Mouse (Mus musculus): Measurements from ENCODE around the gene Htr3b. TPM values are rescaled to one million over a fixed set of nuclear protein-coding genes. Genes with fewer than 3 reads are reported as not detected.
A peak's percentile ranks its signal among the peaks of the same experiment; 100 is the strongest.

Gene Htr3b
- polyA plus RNA-seq, 1 experiment: not detected

DNA sequence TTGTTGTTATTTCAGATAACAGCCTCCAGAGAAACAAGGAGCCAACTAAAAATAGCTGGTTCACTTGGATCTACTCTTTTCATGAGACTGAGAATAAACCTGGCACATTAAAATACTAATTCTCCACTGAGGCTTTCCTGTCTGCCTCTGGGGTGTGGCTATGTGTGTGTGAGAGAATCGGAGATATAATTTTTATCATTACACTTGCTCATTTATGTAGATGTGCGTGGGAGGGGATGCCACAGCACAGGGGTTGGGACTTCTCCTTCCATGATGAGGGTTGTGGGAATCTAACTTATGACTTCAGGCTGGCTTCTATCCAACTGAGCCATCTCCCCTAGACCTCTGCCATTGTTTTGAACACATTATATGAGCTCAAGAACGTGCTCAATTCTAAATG, 16.0 kb upstream of the Htr3b start:
- peak overlapping the region; percentile 15; the same call in 1 of the 2 replicates for H3K27ac ChIP-seq (ENCODE audit: control insufficient read depth, insufficient read depth, low read length)
- H3K27me3 ChIP-seq (ENCODE audit: control insufficient read depth, insufficient read depth, low read length): no peaks in the 10 kb centered on the region
- no peaks in the 10 kb centered on the region for H3K36me3 ChIP-seq (ENCODE audit: control insufficient read depth, insufficient read depth, low read length)
- DNase-seq: no peak
- no peak overlapping the region for H3K4me3 ChIP-seq (ENCODE audit: control insufficient read depth, insufficient read depth, low read length)
- 89% methylated on average over 3 of the region's 3 CpGs for WGBS
- peaks cover 5% of the 10 kb centered on the region; the same call in 1 of the 2 replicates for H3K4me1 ChIP-seq (replicated peaks; ENCODE audit: control insufficient read depth, insufficient read depth, low read length)
- no peak for TF ChIP-seq POLR2A (IDR thresholded peaks at IDR 0.05; ENCODE audit: control insufficient read depth, extremely low read depth, insufficient read depth, low read length, poor library complexity)
- TF ChIP-seq CTCF (IDR thresholded peaks at IDR 0.05; ENCODE audit: borderline replicate concordance, control insufficient read depth, extremely low read depth, insufficient read depth, low read length, poor library complexity): no peak

DNA sequence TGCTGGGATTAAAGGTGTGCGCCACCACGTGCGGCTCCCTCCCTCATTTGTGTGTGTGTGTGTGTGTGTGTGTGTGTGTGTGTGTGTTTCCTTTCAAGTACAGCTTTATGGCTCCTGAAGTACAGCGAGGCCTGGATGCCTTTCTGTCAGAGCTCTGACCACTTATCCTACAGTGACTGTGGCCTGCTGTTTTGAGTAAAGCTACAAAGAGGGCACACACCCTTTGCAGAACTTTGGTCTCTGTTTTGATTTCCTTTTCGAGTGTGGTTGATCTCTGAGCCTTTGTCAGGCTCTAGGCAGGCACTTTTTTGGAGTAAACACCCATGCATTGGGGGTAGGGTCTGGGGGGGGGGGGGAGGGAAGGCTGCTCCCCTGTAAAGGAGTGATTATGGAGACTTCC, 15.6 kb upstream of the Htr3b start:
- Histone ChIP-seq H3K36me3 (ENCODE audit: control insufficient read depth, insufficient read depth, low read length) (no peaks in the 10 kb centered on the region), H3K27ac (ENCODE audit: control insufficient read depth, insufficient read depth, low read length) (no peak overlapping the region), H3K4me3 (ENCODE audit: control insufficient read depth, insufficient read depth, low read length) (no peak overlapping the region), H3K4me1 (replicated peaks; ENCODE audit: control insufficient read depth, insufficient read depth, low read length) (peaks cover 5% of the 10 kb centered on the region; the same call in 1 of the 2 replicates), H3K27me3 (ENCODE audit: control insufficient read depth, insufficient read depth, low read length) (no peaks in the 10 kb centered on the region)
- TF ChIP-seq POLR2A (IDR thresholded peaks at IDR 0.05; ENCODE audit: control insufficient read depth, extremely low read depth, insufficient read depth, low read length, poor library complexity) (no peak), CTCF (IDR thresholded peaks at IDR 0.05; ENCODE audit: borderline replicate concordance, control insufficient read depth, extremely low read depth, insufficient read depth, low read length, poor library complexity) (no peak)
- 67% methylated on average over 5 of the region's 5 CpGs for WGBS
- no peak for DNase-seq

DNA sequence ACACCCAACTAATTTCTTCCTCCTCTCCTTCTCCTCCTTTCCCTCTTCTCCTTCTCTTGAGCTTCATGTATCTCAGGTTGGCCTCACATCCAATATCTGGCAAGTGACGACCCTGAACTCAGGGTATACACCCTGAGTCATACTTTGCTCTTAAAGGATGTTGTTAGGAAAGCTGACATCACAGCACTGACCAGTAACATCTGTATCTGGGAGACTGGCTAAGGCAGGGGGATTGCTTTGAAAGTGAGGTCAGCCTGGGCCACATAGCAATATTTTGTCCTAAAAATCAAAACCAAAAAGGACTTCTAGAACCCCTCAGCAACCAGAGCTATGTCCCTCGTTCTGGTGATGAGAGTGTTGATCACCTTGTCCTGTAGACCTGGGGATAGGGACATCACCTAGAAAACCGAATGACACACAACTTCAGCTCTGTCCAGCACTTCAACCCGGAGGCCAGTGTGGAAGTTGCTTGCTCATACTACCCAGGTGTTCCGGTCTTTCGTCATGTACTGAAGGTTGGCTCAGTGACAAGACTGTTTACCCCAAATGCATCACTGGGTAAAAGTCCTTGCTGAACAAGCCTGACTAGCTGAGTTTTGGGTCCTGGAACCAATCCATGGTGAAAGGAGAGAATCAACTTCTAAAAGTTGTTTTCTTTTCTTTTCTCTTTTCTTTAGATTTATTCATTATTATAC, 12.0 kb upstream of the Htr3b start:
- Histone ChIP-seq H3K27me3 (ENCODE audit: control insufficient read depth, insufficient read depth, low read length) (no peaks in the 10 kb centered on the region), H3K27ac (ENCODE audit: control insufficient read depth, insufficient read depth, low read length) (no peak overlapping the region), H3K4me1 (replicated peaks; ENCODE audit: control insufficient read depth, insufficient read depth, low read length) (no peaks in the 10 kb centered on the region), H3K4me3 (ENCODE audit: control insufficient read depth, insufficient read depth, low read length) (no peak overlapping the region), H3K36me3 (ENCODE audit: control insufficient read depth, insufficient read depth, low read length) (no peaks in the 10 kb centered on the region)
- DNase-seq: no peak
- 89% methylated on average over 6 of the region's 6 CpGs for WGBS
- no peak for TF ChIP-seq POLR2A (IDR thresholded peaks at IDR 0.05; ENCODE audit: control insufficient read depth, extremely low read depth, insufficient read depth, low read length, poor library complexity)
- no peak for TF ChIP-seq CTCF (IDR thresholded peaks at IDR 0.05; ENCODE audit: borderline replicate concordance, control insufficient read depth, extremely low read depth, insufficient read depth, low read length, poor library complexity)

DNA sequence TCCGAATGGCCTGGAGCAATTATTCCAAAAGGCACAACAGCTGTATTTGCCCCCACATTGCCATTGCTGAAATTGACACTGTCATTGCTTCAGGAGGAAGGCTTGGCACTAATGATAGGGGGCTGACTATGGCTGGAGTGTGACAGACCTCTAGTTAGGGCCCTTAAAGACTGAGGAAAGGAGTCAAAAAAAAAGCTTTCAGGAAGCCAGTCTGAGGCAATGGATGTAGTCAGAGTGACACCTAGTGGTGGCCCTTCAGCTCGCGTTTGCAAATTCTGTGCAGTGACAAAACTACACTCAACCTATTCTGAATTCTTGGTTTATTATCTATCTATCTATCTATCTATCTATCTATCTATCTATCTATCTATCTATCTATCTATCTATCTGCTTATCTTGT, 7.7 kb upstream of the Htr3b start:
- Histone ChIP-seq H3K4me3 (ENCODE audit: control insufficient read depth, insufficient read depth, low read length) (no peak overlapping the region), H3K27me3 (ENCODE audit: control insufficient read depth, insufficient read depth, low read length) (no peaks in the 10 kb centered on the region), H3K36me3 (ENCODE audit: control insufficient read depth, insufficient read depth, low read length) (no peaks in the 10 kb centered on the region), H3K4me1 (replicated peaks; ENCODE audit: control insufficient read depth, insufficient read depth, low read length) (no peaks in the 10 kb centered on the region; the same call in 1 of the 2 replicates), H3K27ac (ENCODE audit: control insufficient read depth, insufficient read depth, low read length) (no peak overlapping the region)
- TF ChIP-seq POLR2A (IDR thresholded peaks at IDR 0.05; ENCODE audit: control insufficient read depth, extremely low read depth, insufficient read depth, low read length, poor library complexity): no peak
- WGBS: 30% methylated on average over 3 of the region's 3 CpGs
- peak; percentile 28 for DNase-seq

DNA sequence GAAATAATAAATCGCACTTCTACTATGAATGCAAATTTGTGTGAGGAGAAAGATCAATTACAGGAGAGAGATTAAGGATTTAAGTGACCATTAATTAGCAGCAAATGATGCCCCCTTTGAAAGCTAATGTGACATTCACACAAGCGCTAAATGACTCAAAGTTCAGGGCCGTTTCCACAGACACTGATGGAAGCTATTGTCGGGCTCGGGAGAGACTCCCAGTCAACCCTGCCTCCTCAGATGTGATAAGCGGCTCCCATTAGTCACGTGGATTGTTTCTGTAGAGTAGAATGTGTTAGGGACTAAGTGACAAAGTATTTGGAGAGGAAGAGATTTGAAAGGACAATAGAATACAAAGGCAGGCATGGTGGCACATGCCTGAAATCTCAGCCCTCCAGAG, 2.7 kb downstream of the Htr3b start:
- H3K27me3 ChIP-seq (ENCODE audit: control insufficient read depth, insufficient read depth, low read length): peaks cover 2% of the 10 kb centered on the region; the same call in 1 of the 2 replicates
- H3K36me3 ChIP-seq (ENCODE audit: control insufficient read depth, insufficient read depth, low read length): no peaks in the 10 kb centered on the region
- TF ChIP-seq POLR2A (IDR thresholded peaks at IDR 0.05; ENCODE audit: control insufficient read depth, extremely low read depth, insufficient read depth, low read length, poor library complexity): no peak
- TF ChIP-seq CTCF (IDR thresholded peaks at IDR 0.05; ENCODE audit: borderline replicate concordance, control insufficient read depth, extremely low read depth, insufficient read depth, low read length, poor library complexity): no peak
- 48% methylated on average over 7 of the region's 7 CpGs for WGBS
- DNase-seq: no peak
- H3K4me1 ChIP-seq (replicated peaks; ENCODE audit: control insufficient read depth, insufficient read depth, low read length): no peaks in the 10 kb centered on the region
- no peak overlapping the region for H3K4me3 ChIP-seq (ENCODE audit: control insufficient read depth, insufficient read depth, low read length)
- H3K27ac ChIP-seq (ENCODE audit: control insufficient read depth, insufficient read depth, low read length): no peak overlapping the region

DNA sequence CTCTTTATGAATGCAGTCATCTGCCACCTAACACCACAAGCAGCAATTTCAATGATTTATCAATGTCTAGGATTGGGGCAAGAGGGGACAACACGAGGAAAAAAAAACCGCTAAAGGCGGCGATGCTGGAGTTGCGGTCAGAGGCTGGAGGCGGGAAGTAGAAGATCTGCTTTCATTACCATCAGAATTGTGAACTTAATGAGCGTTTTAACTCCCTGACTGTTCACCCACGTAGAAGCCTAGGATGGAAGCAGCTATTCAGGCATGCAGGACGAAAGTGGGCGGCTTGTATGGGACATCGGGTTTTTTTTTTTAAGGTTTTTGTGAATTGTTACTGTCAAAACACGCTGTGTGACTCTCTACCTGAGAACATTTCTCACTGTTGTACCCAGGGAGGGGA, 3.5 kb downstream of the Htr3b start:
- 49% methylated on average over 12 of the region's 12 CpGs for WGBS
- Histone ChIP-seq H3K27me3 (ENCODE audit: control insufficient read depth, insufficient read depth, low read length) (peaks cover 2% of the 10 kb centered on the region; the same call in 1 of the 2 replicates), H3K4me1 (replicated peaks; ENCODE audit: control insufficient read depth, insufficient read depth, low read length) (no peaks in the 10 kb centered on the region), H3K27ac (ENCODE audit: control insufficient read depth, insufficient read depth, low read length) (no peak overlapping the region), H3K36me3 (ENCODE audit: control insufficient read depth, insufficient read depth, low read length) (no peaks in the 10 kb centered on the region), H3K4me3 (ENCODE audit: control insufficient read depth, insufficient read depth, low read length) (no peak overlapping the region)
- TF ChIP-seq CTCF (IDR thresholded peaks at IDR 0.05; ENCODE audit: borderline replicate concordance, control insufficient read depth, extremely low read depth, insufficient read depth, low read length, poor library complexity) (no peak), POLR2A (IDR thresholded peaks at IDR 0.05; ENCODE audit: control insufficient read depth, extremely low read depth, insufficient read depth, low read length, poor library complexity) (no peak)
- DNase-seq: no peak

DNA sequence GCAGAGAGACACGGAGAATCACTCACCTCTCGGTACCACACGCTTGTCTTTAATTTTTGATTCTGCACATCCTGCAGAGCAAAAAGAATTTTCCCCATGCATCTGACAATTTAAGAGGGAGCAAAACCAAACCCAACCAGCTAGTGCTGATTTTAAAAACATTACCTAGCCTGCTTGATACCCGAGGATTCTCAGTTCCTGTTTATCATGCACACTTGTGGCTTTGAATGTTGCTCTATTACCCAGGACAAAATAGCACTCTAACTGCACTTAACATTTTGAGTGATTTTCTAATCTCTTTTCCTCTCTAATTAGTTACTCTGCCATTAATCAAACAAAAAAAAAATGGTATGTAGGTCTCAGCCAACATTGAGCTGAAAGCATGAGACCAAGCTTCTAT, 17.2 kb downstream of the Htr3b start:
- Histone ChIP-seq H3K27ac (ENCODE audit: control insufficient read depth, insufficient read depth, low read length) (no peak overlapping the region), H3K4me1 (replicated peaks; ENCODE audit: control insufficient read depth, insufficient read depth, low read length) (no peaks in the 10 kb centered on the region), H3K36me3 (ENCODE audit: control insufficient read depth, insufficient read depth, low read length) (no peaks in the 10 kb centered on the region), H3K4me3 (ENCODE audit: control insufficient read depth, insufficient read depth, low read length) (no peak overlapping the region), H3K27me3 (ENCODE audit: control insufficient read depth, insufficient read depth, low read length) (no peaks in the 10 kb centered on the region)
- 79% methylated on average over 4 of the region's 4 CpGs for WGBS
- TF ChIP-seq CTCF (IDR thresholded peaks at IDR 0.05; ENCODE audit: borderline replicate concordance, control insufficient read depth, extremely low read depth, insufficient read depth, low read length, poor library complexity) (no peak), POLR2A (IDR thresholded peaks at IDR 0.05; ENCODE audit: control insufficient read depth, extremely low read depth, insufficient read depth, low read length, poor library complexity) (no peak)
- no peak for DNase-seq

Measured in thymus, adult 2 months (tissue).